Mouse (Mus musculus): ENCODE measurements around the gene Pou2f2. TPM values are rescaled to one million over a fixed set of nuclear protein-coding genes. Genes with fewer than 3 reads are reported as not detected.

Gene Pou2f2
- 7.8 and 16.8 TPM in 2 replicates for polyA plus RNA-seq (2011; ENCODE audit: insufficient read depth, insufficient read length, low replicate concordance, missing spikeins)

- H3K4me1 ChIP-seq (ENCODE audit: control insufficient read depth, insufficient read depth, low read length): no peaks in the 10 kb centered on the region; the same call in 1 of the 2 replicates
- TF ChIP-seq CTCF (IDR thresholded peaks at IDR 0.05; ENCODE audit: control insufficient read depth, insufficient read depth, low read length) (peak; percentile 18; the same call in 1 of the 2 replicates), POLR2A (IDR thresholded peaks at IDR 0.05; ENCODE audit: borderline replicate concordance, control insufficient read depth, low read depth, low read length) (no peak)
- H3K27ac ChIP-seq (ENCODE audit: control insufficient read depth, insufficient read depth, low read depth, low read length, poor library complexity): no peak within 1 kb of the TSS; the same call in 1 of the 2 replicates
- H3K4me3 ChIP-seq (replicated peaks; ENCODE audit: control insufficient read depth, low read depth, low read length): no peak within 1 kb of the TSS
- 1% methylated on average over 50 of the region's 56 CpGs for WGBS
These were observed at the start of gene Pou2f2 for GRCm38 (mm10) chr7:25179606-25180161. Gene Pou2f2, minus strand, starts transcription at chr7:25179726.

- Histone ChIP-seq H3K27ac (ENCODE audit: control insufficient read depth, insufficient read depth, low read depth, low read length, poor library complexity) (no peak overlapping the region), H3K4me3 (replicated peaks; ENCODE audit: control insufficient read depth, low read depth, low read length) (no peak overlapping the region), H3K4me1 (ENCODE audit: control insufficient read depth, insufficient read depth, low read length) (no peaks in the 10 kb centered on the region)
- TF ChIP-seq CTCF (IDR thresholded peaks at IDR 0.05; ENCODE audit: control insufficient read depth, insufficient read depth, low read length) (no peak), POLR2A (IDR thresholded peaks at IDR 0.05; ENCODE audit: borderline replicate concordance, control insufficient read depth, low read depth, low read length) (no peak)
- WGBS: 92% methylated on average over 1 of the region's 1 CpGs
These were observed 48.2 kb upstream of the Pou2f2 start for GRCm38 (mm10) chr7:25227523-25228300.

DNA sequence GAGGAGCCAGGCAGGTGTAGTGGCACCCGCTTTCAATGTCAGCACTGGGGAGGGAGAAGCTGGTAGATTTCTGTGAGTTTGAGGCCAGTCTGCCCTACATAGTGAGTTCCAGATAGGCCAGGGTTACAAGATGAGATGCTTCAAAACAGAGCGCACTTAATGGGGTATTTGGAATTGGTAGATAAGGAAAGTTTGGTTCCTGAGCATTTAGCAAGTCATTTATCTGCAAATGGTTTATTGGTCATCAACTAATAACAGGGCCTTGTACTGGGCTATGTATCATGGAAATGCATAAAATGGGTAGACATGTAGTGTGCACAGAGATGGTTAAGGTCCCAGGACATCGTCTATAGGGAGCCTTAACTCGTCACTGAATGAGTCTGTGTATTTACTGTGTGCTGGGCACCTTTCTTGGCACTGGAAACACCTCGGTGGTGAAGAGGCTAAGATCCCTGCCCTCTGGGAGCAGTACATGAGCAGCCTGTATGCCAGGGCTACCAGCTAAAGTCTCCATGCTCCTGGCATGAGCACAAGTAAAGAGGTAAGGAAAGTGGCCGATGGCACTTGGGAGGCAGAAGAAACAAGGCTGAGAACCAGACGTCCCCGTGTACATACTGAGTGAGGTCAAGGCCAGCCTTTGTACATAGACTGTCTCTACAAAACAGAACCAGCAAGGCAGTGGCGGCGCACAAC is 42.9 kb upstream of the Pou2f2 start:
- Histone ChIP-seq H3K27ac (ENCODE audit: control insufficient read depth, insufficient read depth, low read depth, low read length, poor library complexity) (peak overlapping the region; percentile 55), H3K4me1 (ENCODE audit: control insufficient read depth, insufficient read depth, low read length) (peaks cover 3% of the 10 kb centered on the region; the same call in 1 of the 2 replicates), H3K4me3 (replicated peaks; ENCODE audit: control insufficient read depth, low read depth, low read length) (peak overlapping the region; percentile 75)
- 77% methylated on average over 10 of the region's 10 CpGs for WGBS
- TF ChIP-seq CTCF (IDR thresholded peaks at IDR 0.05; ENCODE audit: control insufficient read depth, insufficient read depth, low read length): no peak
- no peak for TF ChIP-seq POLR2A (IDR thresholded peaks at IDR 0.05; ENCODE audit: borderline replicate concordance, control insufficient read depth, low read depth, low read length)

GRCm38 (mm10) chr7:25221102-25221883 is 41.8 kb upstream of the Pou2f2 start, which contains the start of gene Zfp526:
Gene Zfp526, plus strand, starts transcription at chr7:25221425.
- H3K4me3 ChIP-seq (replicated peaks; ENCODE audit: control insufficient read depth, low read depth, low read length): peak within 1 kb of the TSS; percentile 75
- peaks cover 3% of the 10 kb centered on the region; the same call in 1 of the 2 replicates for H3K4me1 ChIP-seq (ENCODE audit: control insufficient read depth, insufficient read depth, low read length)
- TF ChIP-seq CTCF (IDR thresholded peaks at IDR 0.05; ENCODE audit: control insufficient read depth, insufficient read depth, low read length) (no peak), POLR2A (IDR thresholded peaks at IDR 0.05; ENCODE audit: borderline replicate concordance, control insufficient read depth, low read depth, low read length) (peak; percentile 60; the same call in 1 of the 2 replicates)
- H3K27ac ChIP-seq (ENCODE audit: control insufficient read depth, insufficient read depth, low read depth, low read length, poor library complexity): peak within 1 kb of the TSS; percentile 90
- WGBS: under 1% methylated on average over 45 of the region's 45 CpGs

DNA sequence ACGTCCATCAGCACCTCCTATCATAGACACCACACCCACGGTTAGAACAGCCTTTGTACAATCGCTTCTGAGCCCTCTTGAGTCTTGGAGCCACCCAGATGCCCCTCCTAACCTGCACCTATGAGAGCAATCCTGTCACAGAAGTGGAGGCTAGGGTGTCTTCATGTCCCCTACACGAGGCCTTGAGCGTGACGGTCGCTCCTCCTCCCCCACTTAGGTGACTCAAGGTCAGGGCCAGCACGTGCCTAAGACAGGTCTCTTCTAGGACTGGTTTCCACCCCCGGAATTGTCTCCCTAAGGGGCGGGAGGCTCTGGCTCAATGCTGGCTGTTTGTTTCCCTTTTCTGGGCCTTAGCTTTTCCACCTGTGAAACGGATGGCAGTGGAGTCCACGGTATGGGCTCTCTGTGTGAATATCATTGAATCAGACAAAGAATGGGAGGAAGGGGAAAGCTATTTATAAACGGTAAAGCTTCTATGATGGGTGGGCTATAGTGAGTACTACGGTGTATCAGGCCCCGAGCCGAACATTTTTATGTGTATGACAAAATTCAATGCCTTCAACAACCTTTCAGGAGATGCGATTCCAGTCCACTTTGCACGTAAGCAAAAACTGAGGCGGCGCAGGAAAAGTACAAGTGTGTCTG is 41.1 kb upstream of the Pou2f2 start, which contains the start of gene Dedd2:
Gene Dedd2 (minus strand): TSS at position 159 of the 645 bp plus-strand sequence.
- TF ChIP-seq POLR2A (IDR thresholded peaks at IDR 0.05; ENCODE audit: borderline replicate concordance, control insufficient read depth, low read depth, low read length) (no peak), CTCF (IDR thresholded peaks at IDR 0.05; ENCODE audit: control insufficient read depth, insufficient read depth, low read length) (no peak)
- H3K4me3 ChIP-seq (replicated peaks; ENCODE audit: control insufficient read depth, low read depth, low read length): peak within 1 kb of the TSS; percentile 96
- peaks cover 3% of the 10 kb centered on the region; the same call in 1 of the 2 replicates for H3K4me1 ChIP-seq (ENCODE audit: control insufficient read depth, insufficient read depth, low read length)
- peak within 1 kb of the TSS; percentile 90 for H3K27ac ChIP-seq (ENCODE audit: control insufficient read depth, insufficient read depth, low read depth, low read length, poor library complexity)
- WGBS: 2% methylated on average over 20 of the region's 20 CpGs

GRCm38 (mm10) chr7:25219756-25220456 is 40.4 kb upstream of the Pou2f2 start:
- Histone ChIP-seq H3K4me3 (replicated peaks; ENCODE audit: control insufficient read depth, low read depth, low read length) (peak overlapping the region; percentile 96), H3K27ac (ENCODE audit: control insufficient read depth, insufficient read depth, low read depth, low read length, poor library complexity) (peak overlapping the region; percentile 90), H3K4me1 (ENCODE audit: control insufficient read depth, insufficient read depth, low read length) (peaks cover 6% of the 10 kb centered on the region)
- WGBS: 1% methylated on average over 31 of the region's 31 CpGs
- peak; percentile 92 for TF ChIP-seq POLR2A (IDR thresholded peaks at IDR 0.05; ENCODE audit: borderline replicate concordance, control insufficient read depth, low read depth, low read length)
- no peak for TF ChIP-seq CTCF (IDR thresholded peaks at IDR 0.05; ENCODE audit: control insufficient read depth, insufficient read depth, low read length)

DNA sequence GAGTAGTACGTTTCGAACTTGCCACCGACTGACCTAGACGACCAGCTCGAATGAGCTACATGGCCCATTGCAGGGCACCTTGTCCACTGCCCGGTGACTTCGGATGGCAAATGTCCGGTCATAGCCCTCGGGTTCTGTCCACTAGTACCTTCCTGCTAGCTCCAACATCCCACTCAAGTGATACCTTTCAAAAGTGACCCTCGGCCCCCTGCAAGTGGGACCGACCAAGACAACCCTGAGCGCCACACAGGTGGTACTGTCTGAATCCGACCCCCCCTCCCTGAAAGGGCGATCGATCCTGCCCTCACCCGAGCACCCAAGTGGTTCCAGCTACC is 39.9 kb upstream of the Pou2f2 start:
- Histone ChIP-seq H3K27ac (ENCODE audit: control insufficient read depth, insufficient read depth, low read depth, low read length, poor library complexity) (peak overlapping the region; percentile 86), H3K4me3 (replicated peaks; ENCODE audit: control insufficient read depth, low read depth, low read length) (peak overlapping the region; percentile 96), H3K4me1 (ENCODE audit: control insufficient read depth, insufficient read depth, low read length) (peaks cover 8% of the 10 kb centered on the region)
- TF ChIP-seq CTCF (IDR thresholded peaks at IDR 0.05; ENCODE audit: control insufficient read depth, insufficient read depth, low read length) (no peak), POLR2A (IDR thresholded peaks at IDR 0.05; ENCODE audit: borderline replicate concordance, control insufficient read depth, low read depth, low read length) (no peak)
- under 1% methylated on average over 16 of the region's 16 CpGs for WGBS
